Mouse (Mus musculus) limb, embryonic 13.5 days (tissue): ENCODE measurements at regions not wholly inside any gene's neighbourhood (a gene's known extent, or its start where the extent isn't known, plus 50 kb on each side); places are given as distances from the start of the nearest gene placed in this dataset.

Experiments
- ATAC-seq: fragments of 200-750 bp; cut with Nextera tagmentation; 2 replicates; pipeline ENCODE4 v1.8.0; 2017; ENCODE audit warnings: low read depth, moderate number of reproducible peaks, moderate TSS enrichment; ENCODE audit not compliant: low FRiP score
- H3K27ac ChIP-seq: fragments of 300-500 bp; sonication (generic); 2 replicates; pipeline ENCODE4 v1.5.1; 2015; ENCODE audit warnings: inconsistent platforms, mild to moderate bottlenecking, moderate library complexity
- H3K27me3 ChIP-seq: fragments of 300-500 bp; sonication (generic); 2 replicates; pipeline ENCODE4 v1.6.1; 2015; ENCODE audit warnings: mild to moderate bottlenecking, inconsistent platforms
- H3K36me3 ChIP-seq: fragments of 300-500 bp; sonication (generic); 2 replicates; pipeline ENCODE4 v1.6.1; 2015; ENCODE audit warnings: inconsistent platforms, mild to moderate bottlenecking, moderate library complexity
- H3K4me1 ChIP-seq: fragments of 300-500 bp; sonication (generic); 2 replicates; pipeline ENCODE4 v1.6.1; 2015; ENCODE audit warnings: inconsistent platforms
- H3K4me2 ChIP-seq: fragments of 300-500 bp; sonication (generic); replicated peaks from 2 replicates; pipeline ENCODE4 v1.6.1; 2015; ENCODE audit warnings: inconsistent platforms, mild to moderate bottlenecking, moderate library complexity
- H3K4me3 ChIP-seq: fragments of 300-500 bp; sonication (generic); 2 replicates; pipeline ENCODE4 v1.5.1; 2015; ENCODE audit warnings: moderate library complexity, mild to moderate bottlenecking, inconsistent platforms
- H3K9ac ChIP-seq: fragments of 300-500 bp; sonication (generic); 2 replicates; pipeline ENCODE4 v1.6.1; 2015; ENCODE audit warnings: mild to moderate bottlenecking, inconsistent platforms
- H3K9me3 ChIP-seq: fragments of 300-500 bp; sonication (generic); 2 replicates; pipeline ENCODE4 v1.6.1; 2016; ENCODE audit warnings: inconsistent platforms
- WGBS: fragments of 180-500 bp; shearing (Covaris S2); methylation state at CpG from one replicate; pipeline ENCODE4 v1.1.7; 2015; 5-methylcytosine and 5-hydroxymethylcytosine counted together

DNA sequence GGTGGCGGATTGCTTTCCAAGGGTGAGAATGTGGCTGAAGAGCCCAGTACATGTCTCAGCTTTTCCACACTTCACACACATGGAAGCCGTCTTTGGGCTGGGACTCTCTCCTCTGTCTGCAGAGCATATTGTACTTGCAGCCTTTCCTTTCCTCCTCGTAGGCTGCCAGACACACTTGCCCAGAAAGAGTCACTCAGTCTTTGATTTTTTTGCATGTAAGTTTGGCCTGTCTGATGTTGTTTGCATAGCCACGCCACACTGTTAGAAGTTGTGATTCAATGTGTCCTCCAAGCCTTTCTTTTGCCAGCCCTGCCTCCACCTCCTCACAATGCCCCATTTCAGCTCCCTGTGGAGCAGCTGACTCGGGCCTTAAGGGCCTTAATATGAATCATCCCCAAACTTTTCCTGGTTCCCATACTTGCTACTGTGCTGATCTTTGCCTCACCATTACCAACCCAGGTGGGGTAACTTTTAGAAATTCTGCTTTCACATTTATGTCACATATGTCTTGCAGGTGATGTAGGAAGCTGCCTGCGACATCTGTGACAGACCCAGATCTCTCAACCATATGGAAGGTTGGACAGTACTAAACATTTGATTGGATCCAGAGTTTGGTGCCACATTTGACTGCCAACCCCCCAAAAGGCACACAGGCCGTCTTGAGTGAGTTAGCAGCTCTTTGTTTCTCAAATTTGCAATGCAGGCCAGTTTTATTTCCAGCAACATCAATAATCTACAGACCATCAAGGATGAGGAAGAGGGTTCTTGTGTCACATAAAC, 663.7 kb upstream of the Mms22l start:
- Histone ChIP-seq H3K36me3 (no peaks in the 10 kb centered on the region), H3K4me2 (no peak overlapping the region), H3K9ac (no peak overlapping the region), H3K4me3 (no peak overlapping the region), H3K27ac (no peak overlapping the region), H3K27me3 (no peaks in the 10 kb centered on the region), H3K9me3 (no peaks in the 10 kb centered on the region), H3K4me1 (no peaks in the 10 kb centered on the region)
- WGBS = 58% methylated on average over 7 of the region's 7 CpGs
- ATAC-seq = no peak

DNA sequence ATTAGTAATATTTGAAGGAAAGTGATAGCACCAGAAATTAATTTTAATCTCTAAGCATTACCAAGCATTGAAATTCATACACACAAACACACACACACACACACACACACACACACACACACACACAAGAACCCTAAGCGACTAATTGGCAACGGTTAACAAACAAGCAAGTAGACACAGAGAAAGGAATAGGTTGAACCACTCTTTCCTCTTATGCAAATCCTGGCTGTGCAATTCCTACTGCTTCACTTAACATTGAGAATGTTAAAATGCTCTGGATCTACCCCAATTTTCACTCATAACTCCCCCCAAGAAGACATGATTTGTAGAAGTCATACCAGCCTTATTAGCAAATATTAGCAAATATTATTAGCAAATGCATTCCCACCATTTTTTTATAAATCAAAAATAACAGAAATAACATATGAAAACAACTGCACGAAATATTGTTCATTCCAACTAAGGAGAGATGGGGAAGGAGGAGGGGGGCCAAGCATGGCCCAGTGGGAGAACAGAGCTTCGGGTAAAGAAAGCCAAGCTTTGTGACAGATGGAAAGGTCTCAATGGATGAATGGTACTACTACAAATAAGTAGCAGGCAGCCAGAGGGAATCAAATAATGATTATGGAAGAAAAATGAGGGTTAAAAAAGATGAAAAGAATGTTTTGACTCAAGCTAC, 652.5 kb upstream of the Mms22l start:
- Histone ChIP-seq H3K4me2 (no peak overlapping the region), H3K9me3 (no peaks in the 10 kb centered on the region), H3K36me3 (no peaks in the 10 kb centered on the region), H3K27me3 (no peaks in the 10 kb centered on the region), H3K4me1 (no peaks in the 10 kb centered on the region), H3K4me3 (no peak overlapping the region), H3K9ac (no peak overlapping the region), H3K27ac (no peak overlapping the region)
- 82% methylated on average over 4 of the region's 4 CpGs for WGBS
- ATAC-seq = no peak

DNA sequence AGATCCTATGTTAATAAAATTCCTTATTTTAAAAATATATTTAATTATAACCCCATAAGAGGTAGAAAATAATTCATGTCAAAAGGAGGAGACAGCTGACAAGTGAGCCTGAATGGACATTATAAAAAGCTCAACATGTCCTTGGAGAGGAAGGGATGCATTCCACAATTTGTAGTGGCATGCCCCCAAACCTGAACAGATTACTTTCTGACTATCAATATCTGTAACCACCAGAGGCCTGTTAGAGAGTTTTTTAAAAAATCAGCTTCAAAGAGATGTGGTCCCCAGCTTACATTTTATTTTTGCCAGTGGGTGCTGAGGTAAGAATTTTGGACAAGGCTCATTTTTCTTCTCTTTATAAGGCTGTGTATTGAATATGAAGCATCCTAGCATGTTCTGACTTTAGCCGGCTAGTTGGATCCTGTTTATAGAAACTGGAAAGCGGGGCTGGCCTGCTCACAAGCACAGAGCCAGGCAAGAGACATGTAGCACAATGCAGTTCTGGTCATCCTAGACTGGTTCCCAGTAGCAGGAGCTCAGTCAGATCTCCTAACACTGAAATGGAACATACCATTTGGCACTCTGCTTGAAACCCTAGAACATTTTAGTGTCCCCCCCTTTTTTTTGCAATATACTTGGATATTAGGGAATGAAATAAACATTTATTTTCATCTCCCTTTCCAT, 651.8 kb upstream of the Mms22l start:
- no peaks in the 10 kb centered on the region for H3K27me3 ChIP-seq
- WGBS = 80% methylated on average over 2 of the region's 2 CpGs
- H3K4me3 ChIP-seq = no peak overlapping the region
- no peak overlapping the region for H3K9ac ChIP-seq
- H3K4me1 ChIP-seq = no peaks in the 10 kb centered on the region
- H3K9me3 ChIP-seq = no peaks in the 10 kb centered on the region
- H3K4me2 ChIP-seq = no peak overlapping the region
- H3K36me3 ChIP-seq = no peaks in the 10 kb centered on the region
- no peak overlapping the region for H3K27ac ChIP-seq
- no peak for ATAC-seq

DNA sequence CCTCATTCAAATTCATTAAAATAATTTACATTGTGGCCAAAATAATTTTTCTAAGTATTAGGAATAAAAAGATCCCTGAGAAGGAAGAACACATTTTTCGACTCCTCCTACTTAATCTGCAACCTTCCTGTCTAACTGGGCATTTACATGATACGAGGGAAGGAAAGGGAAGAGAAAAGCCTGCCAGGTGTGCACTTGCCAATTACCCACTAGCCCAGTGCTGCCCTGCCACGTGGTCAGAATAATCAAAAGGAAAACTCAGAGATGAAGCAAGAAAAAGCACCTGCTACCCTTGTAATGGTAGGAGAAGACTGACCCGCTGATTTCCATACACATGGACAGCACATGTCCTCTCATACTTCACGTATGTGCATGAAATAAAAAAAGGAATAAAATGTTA, 651.0 kb upstream of the Mms22l start:
- WGBS = 63% methylated on average over 5 of the region's 5 CpGs
- no peaks in the 10 kb centered on the region for H3K4me1 ChIP-seq
- no peaks in the 10 kb centered on the region for H3K9me3 ChIP-seq
- no peaks in the 10 kb centered on the region for H3K36me3 ChIP-seq
- no peaks in the 10 kb centered on the region for H3K27me3 ChIP-seq
- no peak overlapping the region for H3K4me3 ChIP-seq
- ATAC-seq = no peak
- H3K27ac ChIP-seq = no peak overlapping the region
- H3K9ac ChIP-seq = no peak overlapping the region
- H3K4me2 ChIP-seq = no peak overlapping the region

DNA sequence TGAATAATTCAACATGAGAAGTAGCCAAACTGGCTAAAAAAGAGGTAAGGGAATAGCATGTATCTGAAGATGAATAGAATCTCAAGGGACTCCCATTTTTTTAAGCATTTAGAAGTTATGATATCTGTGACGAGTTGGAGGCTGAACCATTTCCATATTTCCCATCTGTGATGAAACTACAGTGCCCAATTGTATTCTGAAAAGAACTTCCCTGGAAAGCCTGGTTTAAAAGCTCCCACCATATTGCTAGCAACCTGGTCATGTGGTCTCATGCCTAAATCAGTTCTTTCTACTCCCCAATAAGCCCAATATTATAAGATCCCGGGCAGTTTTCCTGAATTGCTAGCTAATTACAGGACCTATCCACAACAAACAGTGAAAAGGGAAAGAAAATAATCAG, 645.6 kb upstream of the Mms22l start:
- WGBS = 76% methylated on average over 2 of the region's 2 CpGs
- H3K27me3 ChIP-seq = no peaks in the 10 kb centered on the region

DNA sequence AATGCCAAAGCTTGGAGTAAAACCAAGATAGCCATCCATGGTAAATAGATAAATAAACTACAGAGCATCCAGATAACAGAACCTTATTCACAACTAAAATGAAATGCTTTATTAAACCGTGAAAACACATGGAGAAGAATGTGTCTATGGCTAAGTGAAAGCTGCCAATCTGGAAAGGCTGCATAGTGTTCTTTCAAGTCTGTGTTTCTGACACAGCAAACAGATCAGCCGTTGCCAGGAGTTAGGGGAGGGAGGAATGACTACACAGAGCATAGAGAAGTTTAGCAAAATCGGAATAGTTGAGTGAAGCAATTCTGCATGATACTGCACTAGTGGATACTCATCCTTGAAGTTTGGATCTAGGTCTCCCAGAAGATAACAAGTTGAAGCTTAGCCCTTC, 633.8 kb upstream of the Mms22l start:
- ATAC-seq = no peak
- Histone ChIP-seq H3K27ac (no peak overlapping the region), H3K9ac (no peak overlapping the region), H3K4me3 (no peak overlapping the region), H3K4me1 (no peaks in the 10 kb centered on the region), H3K36me3 (no peaks in the 10 kb centered on the region), H3K27me3 (no peaks in the 10 kb centered on the region), H3K4me2 (no peak overlapping the region), H3K9me3 (no peaks in the 10 kb centered on the region)
- 84% methylated on average over 3 of the region's 3 CpGs for WGBS

More for the DNA sequence above, 645.6 kb upstream of the Mms22l start:
- no peak overlapping the region for H3K4me2 ChIP-seq
- H3K27ac ChIP-seq = no peak overlapping the region
- H3K4me3 ChIP-seq = no peak overlapping the region
- no peak for ATAC-seq
- no peaks in the 10 kb centered on the region for H3K36me3 ChIP-seq
- no peaks in the 10 kb centered on the region for H3K4me1 ChIP-seq
- H3K9ac ChIP-seq = no peak overlapping the region
- no peaks in the 10 kb centered on the region for H3K9me3 ChIP-seq

DNA sequence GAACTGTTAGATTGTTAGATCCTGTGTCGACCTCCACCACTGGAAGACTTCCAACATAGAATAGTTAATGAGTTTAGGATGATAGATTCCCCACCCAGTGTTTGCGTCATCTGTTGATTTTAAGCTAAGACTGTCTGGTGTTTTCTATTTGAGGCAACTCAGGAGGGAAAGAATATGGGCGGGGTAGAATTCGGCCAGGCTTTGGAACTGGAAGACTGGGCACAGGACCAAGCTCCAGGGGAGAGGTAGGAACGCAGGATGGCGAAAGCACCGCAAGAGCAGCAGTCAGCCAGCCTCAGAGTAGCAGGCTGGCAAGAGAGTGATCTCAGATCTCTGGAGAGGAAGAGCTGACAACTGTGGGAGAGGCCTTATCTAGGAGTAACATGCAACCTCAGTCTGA, 616.2 kb upstream of the Mms22l start:
- Histone ChIP-seq H3K4me2 (no peak overlapping the region), H3K9me3 (no peaks in the 10 kb centered on the region), H3K9ac (no peak overlapping the region), H3K4me3 (no peak overlapping the region), H3K4me1 (no peaks in the 10 kb centered on the region), H3K27ac (no peak overlapping the region), H3K36me3 (no peaks in the 10 kb centered on the region), H3K27me3 (no peaks in the 10 kb centered on the region)
- no peak for ATAC-seq
- WGBS = 86% methylated on average over 7 of the region's 7 CpGs

DNA sequence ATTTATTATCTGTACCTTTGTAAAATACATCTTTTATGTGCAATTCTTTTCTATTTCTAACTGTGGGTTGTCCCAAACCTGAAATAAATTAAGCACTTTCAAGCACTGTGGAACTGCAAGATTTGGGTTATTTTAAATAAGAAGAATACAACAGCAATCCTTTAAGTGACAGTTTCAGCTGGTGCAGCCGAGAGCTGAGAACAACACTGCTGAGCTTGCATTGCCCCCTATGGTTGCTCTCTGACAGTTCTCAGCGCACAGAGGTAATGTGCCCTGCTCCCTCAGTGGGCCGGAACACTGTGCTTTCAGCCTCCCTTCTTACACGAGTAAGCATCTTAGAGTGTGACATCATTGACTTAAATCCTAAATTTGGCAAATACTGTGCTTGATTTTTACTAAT, 582.9 kb upstream of the Mms22l start:
- Histone ChIP-seq H3K9me3 (no peaks in the 10 kb centered on the region), H3K27ac (no peak overlapping the region), H3K36me3 (no peaks in the 10 kb centered on the region), H3K4me1 (no peaks in the 10 kb centered on the region), H3K9ac (no peak overlapping the region), H3K4me2 (no peak overlapping the region), H3K4me3 (no peak overlapping the region), H3K27me3 (no peaks in the 10 kb centered on the region)
- WGBS = 28% methylated on average over 4 of the region's 4 CpGs
- no peak for ATAC-seq

DNA sequence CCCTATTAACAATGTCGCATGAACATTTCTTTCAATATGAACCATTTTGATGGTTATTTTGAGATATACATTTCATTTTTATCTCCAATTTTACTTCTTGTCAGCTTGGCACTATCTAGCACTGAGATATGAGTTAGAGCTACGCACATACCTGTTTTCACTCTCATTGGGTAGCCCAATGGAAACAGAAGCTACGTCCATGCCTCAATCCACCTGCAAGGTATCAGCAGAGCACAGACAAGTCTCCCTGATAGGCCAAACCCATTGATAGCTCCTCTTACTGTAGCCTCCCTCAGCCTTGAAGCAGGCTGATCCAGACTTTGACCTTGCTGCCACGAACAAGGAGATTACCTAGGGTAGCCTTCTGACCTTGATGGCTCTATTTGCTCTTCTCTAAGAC, 582.4 kb upstream of the Mms22l start:
- H3K4me3 ChIP-seq = no peak overlapping the region
- no peaks in the 10 kb centered on the region for H3K27me3 ChIP-seq
- H3K36me3 ChIP-seq = no peaks in the 10 kb centered on the region
- no peak for ATAC-seq
- H3K9ac ChIP-seq = no peak overlapping the region
- no peak overlapping the region for H3K4me2 ChIP-seq
- H3K9me3 ChIP-seq = no peaks in the 10 kb centered on the region
- H3K4me1 ChIP-seq = no peaks in the 10 kb centered on the region
- H3K27ac ChIP-seq = no peak overlapping the region
- WGBS = 78% methylated on average over 4 of the region's 4 CpGs

DNA sequence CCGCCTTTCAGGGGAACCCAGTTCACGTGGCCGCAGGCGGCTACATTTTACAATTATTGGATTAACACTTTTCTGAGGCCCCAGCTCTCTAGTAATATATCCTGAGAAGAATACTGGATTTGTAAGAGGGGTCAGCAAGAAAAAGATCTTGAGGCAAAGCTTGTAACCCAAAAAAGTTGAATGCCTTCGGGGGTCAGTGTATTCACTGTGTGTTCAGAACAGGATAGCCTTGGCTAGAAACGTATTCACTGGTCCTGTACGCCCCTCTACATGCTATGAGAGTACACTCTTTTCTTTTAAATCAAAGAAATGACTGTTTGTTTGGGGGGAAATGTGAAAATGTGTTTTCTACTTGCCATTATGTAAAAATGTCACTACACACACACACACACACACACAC, 581.8 kb upstream of the Mms22l start:
- 86% methylated on average over 7 of the region's 7 CpGs for WGBS
- no peak overlapping the region for H3K9ac ChIP-seq
- H3K4me3 ChIP-seq = no peak overlapping the region
- H3K27me3 ChIP-seq = no peaks in the 10 kb centered on the region
- no peak overlapping the region for H3K4me2 ChIP-seq
- H3K36me3 ChIP-seq = no peaks in the 10 kb centered on the region
- no peak overlapping the region for H3K27ac ChIP-seq
- ATAC-seq = no peak
- H3K9me3 ChIP-seq = no peaks in the 10 kb centered on the region
- H3K4me1 ChIP-seq = no peaks in the 10 kb centered on the region

DNA sequence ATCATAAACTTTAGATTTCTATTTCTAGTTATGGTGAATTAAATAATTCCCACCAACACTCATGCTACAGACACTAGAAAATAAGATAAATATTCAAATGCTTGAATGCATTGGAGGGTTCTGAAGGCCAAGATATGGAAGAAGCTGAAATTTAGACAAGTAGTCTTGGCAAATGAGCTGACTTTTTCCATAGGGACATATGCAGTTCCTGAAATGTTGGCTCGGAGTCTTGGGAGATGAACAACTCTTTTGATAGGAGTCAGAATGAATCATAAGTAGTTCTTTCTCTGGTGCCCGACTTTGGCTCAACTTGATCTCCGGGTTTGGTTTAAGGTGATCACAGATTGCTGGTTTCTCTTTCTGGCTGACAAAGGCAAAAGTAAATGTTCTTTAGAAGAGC, 574.7 kb upstream of the Mms22l start:
- Histone ChIP-seq H3K9me3 (no peaks in the 10 kb centered on the region), H3K36me3 (no peaks in the 10 kb centered on the region), H3K27ac (no peak overlapping the region), H3K4me3 (no peak overlapping the region), H3K4me2 (no peak overlapping the region), H3K4me1 (no peaks in the 10 kb centered on the region), H3K9ac (no peak overlapping the region), H3K27me3 (no peaks in the 10 kb centered on the region)
- ATAC-seq = no peak
- WGBS = 83% methylated on average over 3 of the region's 3 CpGs

DNA sequence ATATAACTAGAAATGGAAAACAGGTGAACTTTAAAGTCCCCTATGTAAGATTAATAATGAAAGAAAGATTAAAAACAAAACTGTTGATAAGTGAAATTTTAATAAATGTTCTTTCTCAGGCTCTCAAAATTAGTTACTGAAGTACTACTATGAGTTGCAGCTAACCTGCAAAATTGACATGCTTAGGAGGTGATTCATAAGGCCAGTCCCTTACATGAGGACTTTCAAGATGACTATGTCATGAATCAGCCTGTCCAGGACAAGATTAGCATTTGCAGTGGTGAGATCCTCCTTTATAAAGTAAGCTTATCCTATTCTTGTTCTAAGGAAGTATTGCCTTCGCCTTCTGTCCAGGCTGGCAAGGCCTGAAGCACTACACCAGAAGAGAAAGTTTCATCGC, 542.1 kb upstream of the Mms22l start:
- Histone ChIP-seq H3K36me3 (no peaks in the 10 kb centered on the region), H3K4me3 (no peak overlapping the region), H3K9ac (no peak overlapping the region), H3K4me1 (no peaks in the 10 kb centered on the region), H3K4me2 (no peak overlapping the region), H3K27me3 (no peaks in the 10 kb centered on the region), H3K27ac (no peak overlapping the region), H3K9me3 (no peaks in the 10 kb centered on the region)
- no peak for ATAC-seq
- WGBS = 86% methylated on average over 2 of the region's 2 CpGs
